In the genomic region with DNA sequence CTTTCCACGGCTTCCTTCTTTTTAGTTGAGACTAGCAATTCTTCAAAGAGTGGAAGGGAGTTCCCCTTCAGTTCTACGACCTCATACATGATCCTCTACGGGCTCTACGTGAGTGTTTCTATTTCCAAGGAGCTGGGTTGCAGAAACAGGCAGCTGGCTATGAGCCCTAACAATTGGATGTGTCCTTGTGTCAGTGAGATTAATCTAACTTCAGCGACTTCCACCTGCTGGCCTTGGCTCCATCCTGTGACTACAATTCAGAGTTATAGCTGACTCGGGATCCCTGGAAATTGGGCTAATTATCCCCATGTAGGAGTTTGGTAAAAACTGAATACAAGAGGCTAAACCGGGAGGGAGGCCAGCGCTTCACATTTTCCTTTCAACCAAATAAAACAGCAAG, we compare ENCODE assay signal across 11 mouse cellular contexts.
DNase-seq lines count a peak whose midpoint lies in the region; ATAC-seq and TF ChIP-seq lines count a peak whose summit lies in the region.
"Had no signal": no experiment of that assay in that cellular context is flagged by ENCODE, and none has a peak within 500 bp of the region (broad histone marks: within the 10 kb centered on the region; RNA-seq: fewer than 3 reads in every experiment).

No protein-coding gene starts in this region.

- DNase-seq in heart, adult 11 months: peak; percentile 91
- no peak for DNase-seq in heart, postnatal 4 days
- DNase-seq in left cerebral cortex, postnatal 4 days: peak; percentile 26
- DNase-seq in left cerebral cortex, adult 2 months (ENCODE audit: extremely low spot score in 1 of 2, low spot score in 2 of 2): no peak
- no peak for DNase-seq in liver, embryonic 13.5 days
- DNase-seq in gastrocnemius, postnatal 25 days: no peak
- DNase-seq: right cerebral cortex, postnatal 25 days; thymus, postnatal 4 days had no signal

- intact Hi-C loops in left cerebral cortex, postnatal 4 days (cut with DNase I): no loop called here
- intact Hi-C loops in left cerebral cortex, adult 2 months (cut with DNase I): no loop called here

- peak; percentile 64 for ATAC-seq in activated CD4-positive, CD25-positive, alpha-beta regulatory T cell, adult 4 months
- ATAC-seq in liver, embryonic 13.5 days (ENCODE audit: low read depth): no peak

- H3K4me3 ChIP-seq in left cerebral cortex, adult 2 months: no peak overlapping the region
- H3K4me3 ChIP-seq in liver, embryonic 13.5 days (replicated peaks): no peak overlapping the region
- H3K4me3 ChIP-seq: erythroblast, embryonic 14.5 days; heart, embryonic 15.5 days had no signal

- no peak overlapping the region for H3K27ac ChIP-seq in left cerebral cortex, adult 2 months
- no peak overlapping the region for H3K27ac ChIP-seq in liver, embryonic 13.5 days

- H3K9ac ChIP-seq in liver, embryonic 13.5 days: no peak overlapping the region
- H3K9ac ChIP-seq: heart, embryonic 15.5 days had no signal

- H3K36me3 ChIP-seq in liver, embryonic 13.5 days: no peaks in the 10 kb centered on the region
- H3K36me3 ChIP-seq: heart, embryonic 15.5 days had no signal

- WGBS in liver, embryonic 13.5 days (ENCODE audit: insufficient replicate concordance): 51% methylated on average over 8 of the region's 8 CpGs

- peak overlapping the region; percentile 49; the same call in 1 of the 2 replicates for H3K4me2 ChIP-seq in liver, embryonic 13.5 days

- H3K4me1 ChIP-seq in liver, embryonic 13.5 days (replicated peaks): peaks cover 23% of the 10 kb centered on the region

- no peaks in the 10 kb centered on the region for H3K9me3 ChIP-seq in liver, embryonic 13.5 days (replicated peaks)
- H3K9me3 ChIP-seq: heart, embryonic 15.5 days had no signal

- peaks cover 26% of the 10 kb centered on the region for H3K27me3 ChIP-seq in liver, embryonic 13.5 days
- H3K27me3 ChIP-seq: heart, embryonic 15.5 days had no signal

- no peak for TF ChIP-seq CTCF in left cerebral cortex, adult 2 months (IDR thresholded peaks at IDR 0.05)

Comparison
In these comparisons a context has a peak if more than half of its experiments do, and no peak if none do; other contexts are left out.
1. DNase-seq: peak in heart, adult 11 months (single experiment) and left cerebral cortex, postnatal 4 days (single experiment); none in heart, postnatal 4 days (single experiment), left cerebral cortex, adult 2 months (0 of 2), liver, embryonic 13.5 days (single experiment) and gastrocnemius, postnatal 25 days (single experiment).